Mouse (Mus musculus): ENCODE measurements around the gene Cers4. TPM values are rescaled to one million over a fixed set of nuclear protein-coding genes. Genes with fewer than 3 reads are reported as not detected.

The Cers4 gene
- total and polyA plus RNA-seq, 3 experiments = 7.2 to 10.1 TPM; not detected in 1

GRCm38 (mm10) chr8:4505364-4505763, 12.5 kb downstream of the Cers4 start:
- Histone ChIP-seq H3K9me3 (replicated peaks; ENCODE audit: insufficient read depth, low read length) (no peaks in the 10 kb centered on the region), H3K36me3 (ENCODE audit: control insufficient read depth in 1 of 2, insufficient read depth in 2 of 2, low read length in 2 of 2) (peaks cover 0 to 6% of the 10 kb centered on the region in 2 experiments; a peak in 3 of 4 replicates), H3K27me3 (ENCODE audit: control insufficient read depth in 1 of 2, insufficient read depth in 2 of 2, low read length in 2 of 2) (no peaks in the 10 kb centered on the region), H3K4me3 (ENCODE audit: control insufficient read depth in 1 of 2, insufficient read depth in 1 of 2, low read depth in 2 of 2, low read length in 2 of 2) (no peak overlapping the region), H3K9ac (ENCODE audit: control insufficient read depth, low read depth, low read length, poor library complexity, severe bottlenecking) (no peak overlapping the region), H3K79me2 (ENCODE audit: control insufficient read depth, insufficient read depth, low read length, poor library complexity) (no peaks in the 10 kb centered on the region), H3K4me1 (ENCODE audit: control insufficient read depth in 1 of 2, insufficient read depth in 2 of 2, low read length in 2 of 2) (peaks cover 3 to 7% of the 10 kb centered on the region in 2 experiments; a peak in 3 of 4 replicates), H3K27ac (ENCODE audit: control insufficient read depth, low read depth, low read length) (no peak overlapping the region)
- no peak for DNase-seq (ENCODE audit: low read depth, low spot score)
- TF ChIP-seq NRF1 (IDR thresholded peaks at IDR 0.05; ENCODE audit: insufficient read depth, low read depth, low read length, poor library complexity, severe bottlenecking) (no peak), TBP (IDR thresholded peaks at IDR 0.05; ENCODE audit: low read depth, low read length) (no peak), ZMIZ1 (IDR thresholded peaks at IDR 0.05; ENCODE audit: low read depth, low read length) (no peak), UBTF (IDR thresholded peaks at IDR 0.05; ENCODE audit: borderline replicate concordance, insufficient read depth, low read depth, low read length) (no peak), MYB (IDR thresholded peaks at IDR 0.05; ENCODE audit: low read depth, low read length) (no peak), USF2 (IDR thresholded peaks at IDR 0.05; ENCODE audit: borderline replicate concordance in 1 of 2, insufficient read depth in 1 of 2, low read depth in 1 of 2, low read length in 2 of 2) (no peak), ZKSCAN1 (IDR thresholded peaks at IDR 0.05; ENCODE audit: low read depth, low read length) (no peak), ZC3H11A (IDR thresholded peaks at IDR 0.05; ENCODE audit: low read depth, low read length) (no peak), E2F4 (IDR thresholded peaks at IDR 0.05; ENCODE audit: borderline replicate concordance, low read depth, low read length) (no peak), MAFK (IDR thresholded peaks at IDR 0.05; ENCODE audit: borderline replicate concordance, low read depth, low read length) (no peak), RCOR1 (IDR thresholded peaks at IDR 0.05; ENCODE audit: low read depth, low read length) (no peak), JUND (IDR thresholded peaks at IDR 0.05; ENCODE audit: low read depth, low read length) (no peak), RAD21 (IDR thresholded peaks at IDR 0.05; ENCODE audit: low read depth, low read length) (no peak), SMC3 (IDR thresholded peaks at IDR 0.05; ENCODE audit: low read depth, low read length) (no peak), KAT2A (conservative IDR thresholded peaks at IDR 0.05; ENCODE audit: low read depth, low read length) (no peak), HCFC1 (IDR thresholded peaks at IDR 0.05; ENCODE audit: low read depth, low read length) (no peak), NELFE (IDR thresholded peaks at IDR 0.05; ENCODE audit: low read depth, low read length) (no peak)

- Histone ChIP-seq H3K36me3 (ENCODE audit: control insufficient read depth in 1 of 2, insufficient read depth in 2 of 2, low read length in 2 of 2) (peaks cover 0 to 6% of the 10 kb centered on the region in 2 experiments; a peak in 3 of 4 replicates), H3K9ac (ENCODE audit: control insufficient read depth, low read depth, low read length, poor library complexity, severe bottlenecking) (no peak overlapping the region), H3K27me3 (ENCODE audit: control insufficient read depth in 1 of 2, insufficient read depth in 2 of 2, low read length in 2 of 2) (no peaks in the 10 kb centered on the region), H3K79me2 (ENCODE audit: control insufficient read depth, insufficient read depth, low read length, poor library complexity) (no peaks in the 10 kb centered on the region), H3K9me3 (replicated peaks; ENCODE audit: insufficient read depth, low read length) (no peaks in the 10 kb centered on the region), H3K4me1 (ENCODE audit: control insufficient read depth in 1 of 2, insufficient read depth in 2 of 2, low read length in 2 of 2) (peaks cover 3 to 7% of the 10 kb centered on the region in 2 experiments; a peak in 3 of 4 replicates), H3K27ac (ENCODE audit: control insufficient read depth, low read depth, low read length) (no peak overlapping the region), H3K4me3 (ENCODE audit: control insufficient read depth in 1 of 2, insufficient read depth in 1 of 2, low read depth in 2 of 2, low read length in 2 of 2) (no peak overlapping the region)
- no peak for TF ChIP-seq USF1 (IDR thresholded peaks at IDR 0.05; ENCODE audit: low read depth, low read length)
- TF ChIP-seq CTCF (IDR thresholded peaks at IDR 0.05 in 2 of 3, conservative IDR thresholded peaks at IDR 0.05 in 1 of 3; ENCODE audit: control insufficient read depth in 1 of 3, insufficient read depth in 1 of 3, low read depth in 2 of 3, low read length in 3 of 3, poor library complexity in 1 of 3, severe bottlenecking in 1 of 3) = no peak
- no peak for TF ChIP-seq MAFK (IDR thresholded peaks at IDR 0.05; ENCODE audit: borderline replicate concordance, low read depth, low read length)
- no peak for TF ChIP-seq ETS1 (IDR thresholded peaks at IDR 0.05; ENCODE audit: low read depth, low read length)
- TF ChIP-seq ZMIZ1 (IDR thresholded peaks at IDR 0.05; ENCODE audit: low read depth, low read length) = no peak
- TF ChIP-seq MEF2A (IDR thresholded peaks at IDR 0.05; ENCODE audit: extremely low read depth, insufficient replicate concordance, low read depth, low read length, poor library complexity, severe bottlenecking) = no peak
- TF ChIP-seq RAD21 (IDR thresholded peaks at IDR 0.05; ENCODE audit: low read depth, low read length) = no peak
- TF ChIP-seq NELFE (IDR thresholded peaks at IDR 0.05; ENCODE audit: low read depth, low read length) = no peak
- TF ChIP-seq USF2 (IDR thresholded peaks at IDR 0.05; ENCODE audit: borderline replicate concordance in 1 of 2, insufficient read depth in 1 of 2, low read depth in 1 of 2, low read length in 2 of 2) = no peak
- no peak for TF ChIP-seq HCFC1 (IDR thresholded peaks at IDR 0.05; ENCODE audit: low read depth, low read length)
- TF ChIP-seq SMC3 (IDR thresholded peaks at IDR 0.05; ENCODE audit: low read depth, low read length) = no peak
- no peak for TF ChIP-seq TCF12 (IDR thresholded peaks at IDR 0.05; ENCODE audit: low read depth, low read length)
- no peak for TF ChIP-seq ZC3H11A (IDR thresholded peaks at IDR 0.05; ENCODE audit: low read depth, low read length)
- TF ChIP-seq NRF1 (IDR thresholded peaks at IDR 0.05; ENCODE audit: insufficient read depth, low read depth, low read length, poor library complexity, severe bottlenecking) = no peak
- TF ChIP-seq TBP (IDR thresholded peaks at IDR 0.05; ENCODE audit: low read depth, low read length) = no peak
- DNase-seq (ENCODE audit: low read depth, low spot score) = no peak
Observed at GRCm38 (mm10) chr8:4507527-4507926, 14.7 kb downstream of the Cers4 start.

Data from MEL (cell line).